Mouse (Mus musculus): ENCODE results near the gene Plpp4.

The Plpp4 gene

DNA sequence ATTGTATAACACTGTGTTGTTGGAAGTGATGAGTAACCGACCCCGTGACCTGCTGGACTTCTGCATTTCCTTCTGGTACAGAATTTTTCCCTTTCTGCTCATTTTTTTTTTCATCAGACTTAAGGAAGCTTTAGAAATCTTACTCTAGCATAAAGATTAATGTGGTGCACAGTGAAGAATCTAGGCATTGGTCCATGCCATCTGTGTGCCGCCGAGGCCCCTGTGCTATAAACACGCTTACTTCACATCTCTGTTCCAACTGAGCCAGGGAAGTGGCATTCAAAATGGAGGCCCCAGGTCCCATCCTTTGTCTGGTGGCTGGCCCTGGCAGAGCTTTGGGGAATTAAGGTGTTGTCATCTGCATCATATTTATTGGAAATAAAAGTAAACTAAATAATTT, 44.8 kb downstream of the Plpp4 start:
- DNase-seq (ENCODE audit: low read depth, low spot score) = no peak

DNA sequence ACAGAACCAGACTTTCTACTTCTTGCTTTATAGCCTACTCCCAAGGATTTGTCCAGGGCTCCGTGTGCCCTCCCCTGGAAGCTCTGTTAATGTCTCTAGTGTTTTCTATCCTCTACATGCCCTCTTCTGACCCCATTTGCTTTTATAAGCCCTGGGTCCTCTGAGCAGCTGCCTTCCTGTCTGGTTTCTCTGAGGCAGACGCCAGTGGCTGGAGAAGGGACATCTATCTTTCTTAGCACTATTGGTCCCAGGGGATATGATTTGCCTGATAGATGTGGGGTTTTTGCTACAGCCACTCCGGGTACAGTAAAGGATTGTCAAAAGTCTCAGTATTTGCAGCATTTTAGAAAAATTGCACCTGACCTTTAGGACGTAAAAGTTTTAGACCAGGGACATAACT, 46.5 kb downstream of the Plpp4 start:
- peak; percentile 75 for DNase-seq (ENCODE audit: low read depth, low spot score)

- DNase-seq (ENCODE audit: low read depth, low spot score) = peak; percentile 64
Observed at GRCm38 (mm10) chr7:129307042-129307825, 50.4 kb downstream of the Plpp4 start.

DNA sequence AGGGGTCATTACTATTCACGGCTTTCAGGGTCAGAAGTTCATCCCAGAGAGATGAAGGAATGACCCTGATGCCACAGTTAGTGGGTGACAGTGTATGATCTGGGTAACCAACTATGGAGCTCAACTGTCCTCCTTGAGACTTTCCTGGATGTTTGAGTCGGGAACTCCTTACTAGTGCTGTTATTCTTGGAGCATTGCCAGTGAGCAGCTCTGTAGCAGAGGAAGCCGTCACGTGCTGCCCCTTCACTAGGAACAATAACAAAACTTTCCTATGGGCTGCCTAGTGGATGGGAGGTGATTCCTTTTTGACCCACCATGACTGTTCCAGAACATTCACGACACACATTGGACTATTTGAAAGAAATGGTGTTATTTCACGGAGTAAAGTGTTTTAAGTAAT, 51.8 kb downstream of the Plpp4 start:
- DNase-seq (ENCODE audit: low read depth, low spot score) = peak; percentile 39

- DNase-seq (ENCODE audit: low read depth, low spot score) = no peak
Observed at GRCm38 (mm10) chr7:129312521-129312920, 55.7 kb downstream of the Plpp4 start.

- no peak for DNase-seq (ENCODE audit: low read depth, low spot score)
Observed at GRCm38 (mm10) chr7:129313969-129314368, 57.1 kb downstream of the Plpp4 start.

GRCm38 (mm10) chr7:129340096-129340495, 83.3 kb downstream of the Plpp4 start:
- no peak for DNase-seq (ENCODE audit: low read depth, low spot score)

DNA sequence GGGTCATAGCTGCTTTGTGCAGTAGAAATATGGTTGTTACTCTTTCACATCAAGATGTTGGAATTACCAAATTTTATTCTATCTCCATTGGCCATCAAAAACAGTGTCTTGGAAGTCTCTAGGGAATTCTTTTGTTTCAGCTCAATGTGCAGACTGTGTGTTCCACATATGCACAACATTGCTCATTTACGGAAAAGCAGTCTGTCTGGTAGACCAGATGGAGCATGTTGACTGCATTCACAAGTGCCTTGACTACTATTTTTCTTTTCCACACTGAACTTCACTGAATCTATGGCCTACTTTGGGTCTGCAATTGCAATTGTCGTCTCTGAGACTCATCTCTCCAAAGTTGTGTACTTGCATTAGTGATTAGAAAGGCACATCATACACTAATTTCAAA, 98.7 kb downstream of the Plpp4 start:
- no peak for DNase-seq (ENCODE audit: low read depth, low spot score)

GRCm38 (mm10) chr7:129375306-129375705, 118.5 kb downstream of the Plpp4 start:
- no peak for DNase-seq (ENCODE audit: low read depth, low spot score)

- no peak for DNase-seq (ENCODE audit: low read depth, low spot score)
Observed at GRCm38 (mm10) chr7:129385149-129385548, 128.3 kb downstream of the Plpp4 start.

GRCm38 (mm10) chr7:129392835-129393489, 136.1 kb downstream of the Plpp4 start:
- no peak for DNase-seq (ENCODE audit: low read depth, low spot score)

- DNase-seq (ENCODE audit: low read depth, low spot score) = no peak
Observed at GRCm38 (mm10) chr7:129396561-129396960, 139.7 kb downstream of the Plpp4 start.

DNA sequence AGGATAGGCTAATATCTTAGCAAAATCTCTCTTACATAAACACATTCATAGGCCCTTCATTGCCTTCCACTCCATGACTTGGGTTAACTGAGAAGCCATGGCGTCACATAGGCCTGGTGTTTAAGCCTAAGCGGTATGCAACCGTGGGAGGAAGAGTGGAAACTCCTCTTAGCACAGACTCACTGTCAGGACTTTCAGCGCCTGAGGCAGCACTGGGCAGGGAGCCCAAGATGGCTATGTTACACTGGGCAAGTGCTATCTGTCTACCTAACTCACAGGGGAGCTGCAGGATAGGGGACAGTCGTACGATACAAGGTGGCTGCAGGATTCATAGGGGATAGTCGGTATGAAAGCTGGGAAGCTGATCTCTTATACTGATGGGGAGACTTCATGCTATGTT, 142.2 kb downstream of the Plpp4 start:
- DNase-seq (ENCODE audit: low read depth, low spot score) = no peak

- no peak for DNase-seq (ENCODE audit: low read depth, low spot score)
Observed at GRCm38 (mm10) chr7:129402695-129403364, 146.0 kb downstream of the Plpp4 start.

GRCm38 (mm10) chr7:129406069-129406468, 149.2 kb downstream of the Plpp4 start:
- no peak for DNase-seq (ENCODE audit: low read depth, low spot score)

- DNase-seq (ENCODE audit: low read depth, low spot score) = no peak
Observed at GRCm38 (mm10) chr7:129412695-129413094, 155.9 kb downstream of the Plpp4 start.

DNA sequence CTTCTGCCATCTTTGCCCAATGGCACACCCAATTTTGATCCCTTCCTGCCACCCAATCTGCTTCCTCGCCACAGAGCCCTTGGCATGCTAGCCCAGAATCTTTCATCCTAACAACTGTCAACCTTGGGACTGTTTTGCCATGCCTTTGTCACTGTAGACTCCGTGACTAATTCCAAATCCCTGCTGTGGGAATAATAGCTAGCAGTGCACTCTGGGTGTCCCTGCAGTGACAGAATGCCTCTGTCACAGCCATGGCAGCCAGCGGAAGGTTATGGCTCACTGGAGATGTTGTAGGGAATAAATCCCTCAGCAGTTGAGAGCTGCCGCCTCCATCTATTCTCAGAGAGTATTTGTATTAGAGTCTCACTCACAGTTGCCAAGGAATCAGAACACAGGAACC, 158.3 kb downstream of the Plpp4 start:
- peak; percentile 54 for DNase-seq (ENCODE audit: low read depth, low spot score)

DNA sequence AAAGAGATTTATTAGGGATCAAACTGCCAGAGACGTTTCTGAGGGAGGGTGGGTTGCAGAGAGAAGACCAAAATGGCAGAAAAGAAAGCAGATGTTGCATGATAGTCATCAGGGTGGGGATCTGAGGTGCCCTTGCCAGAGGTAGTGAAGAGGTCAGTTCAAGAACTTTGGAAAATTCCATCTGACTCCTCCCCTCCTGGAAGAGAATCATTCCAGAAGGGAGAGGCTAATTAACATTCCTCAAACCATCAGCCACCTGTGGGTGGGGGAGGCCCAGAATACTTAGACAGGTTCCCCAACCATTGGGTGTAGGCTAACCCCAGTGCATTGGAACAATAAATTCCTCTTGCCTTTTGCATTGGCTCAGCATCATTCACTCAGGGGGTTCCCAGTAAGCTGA, 164.3 kb downstream of the Plpp4 start:
- no peak for DNase-seq (ENCODE audit: low read depth, low spot score)

- DNase-seq (ENCODE audit: low read depth, low spot score) = peak; percentile 49
Observed at GRCm38 (mm10) chr7:129425554-129425953, 168.7 kb downstream of the Plpp4 start.

DNA sequence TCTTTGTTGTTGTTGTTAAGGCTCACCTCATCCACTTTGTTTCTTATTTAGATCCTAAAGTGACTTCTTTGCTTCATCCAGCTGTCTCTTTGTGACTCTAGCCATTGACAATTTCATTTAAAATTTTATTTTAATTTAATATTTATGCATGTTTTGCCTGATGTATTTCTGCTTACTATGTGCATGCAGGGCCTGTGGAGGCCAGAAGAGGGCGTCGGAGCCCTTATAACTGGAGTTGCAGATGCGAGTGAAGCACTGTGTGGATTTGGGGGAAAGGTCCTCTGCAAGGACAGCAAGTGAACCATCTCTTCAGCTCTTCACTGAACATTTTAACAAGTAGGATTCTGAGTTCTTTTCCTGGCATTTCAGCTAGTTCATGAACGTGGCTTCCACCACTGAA, 172.0 kb downstream of the Plpp4 start:
- DNase-seq (ENCODE audit: low read depth, low spot score) = no peak

- peak; percentile 38 for DNase-seq (ENCODE audit: low read depth, low spot score)
Observed at GRCm38 (mm10) chr7:129429903-129430302, 173.1 kb downstream of the Plpp4 start.
